Mouse (Mus musculus) intestine, embryonic 14.5 days (tissue): ENCODE results near the gene Engase. TPM values are rescaled to one million over a fixed set of nuclear protein-coding genes. Genes with fewer than 3 reads are reported as not detected.

ENCODE experiments used
- ATAC-seq: fragments of 200-750 bp; cut with Nextera tagmentation; replicated peaks from 2 replicates; pipeline ENCODE4 v1.8.0; 2017; ENCODE audit warnings: low read depth, moderate number of reproducible peaks, moderate TSS enrichment, moderate library complexity; ENCODE audit not compliant: low FRiP score, low TSS enrichment
- DNase-seq: peaks from one replicate; pipeline ENCODE4 v3.0.0-alpha.2; 2018; ENCODE audit warnings: low spot score
- H3K27ac ChIP-seq: fragments of 300-500 bp; sonication (generic); 2 replicates; pipeline ENCODE4 v1.5.1; 2014; ENCODE audit warnings: low read depth, mild to moderate bottlenecking, control low read depth
- H3K27me3 ChIP-seq: fragments of 300-500 bp; sonication (generic); replicated peaks from 2 replicates; pipeline ENCODE4 v1.6.1; 2014; ENCODE audit warnings: low read length, control low read depth; ENCODE audit not compliant: control insufficient read depth, insufficient read depth
- H3K36me3 ChIP-seq: fragments of 300-500 bp; sonication (generic); 2 replicates; pipeline ENCODE4 v1.6.1; 2014; ENCODE audit warnings: low read length, control low read depth; ENCODE audit not compliant: control insufficient read depth, insufficient read depth
- H3K4me1 ChIP-seq: fragments of 300-500 bp; sonication (generic); replicated peaks from 2 replicates; pipeline ENCODE4 v1.6.1; 2014; ENCODE audit warnings: low read length, control low read depth, mixed read lengths; ENCODE audit not compliant: control insufficient read depth, insufficient read depth
- H3K4me2 ChIP-seq: fragments of 300-500 bp; sonication (generic); 2 replicates; pipeline ENCODE4 v1.6.1; 2014; ENCODE audit warnings: low read length
- H3K4me3 ChIP-seq: fragments of 300-500 bp; sonication (generic); 2 replicates; pipeline ENCODE4 v1.5.1; 2014; ENCODE audit warnings: low read depth, low read length, control low read depth, mixed read lengths
- H3K9ac ChIP-seq: fragments of 300-500 bp; sonication (generic); 2 replicates; pipeline ENCODE4 v1.6.1; 2014; ENCODE audit warnings: mild to moderate bottlenecking, low read length
- H3K9me3 ChIP-seq: fragments of 300-500 bp; sonication (generic); 2 replicates; pipeline ENCODE4 v1.6.1; 2016; ENCODE audit warnings: low read length, control low read depth; ENCODE audit not compliant: control insufficient read depth
- WGBS: fragments of 180-500 bp; shearing (Covaris S2); extraction: QIAGEN DNeasy Blood & Tissue Kit; methylation state at CpG from one replicate; pipeline ENCODE4 v1.1.7; 2014; 5-methylcytosine and 5-hydroxymethylcytosine counted together
- polyA plus RNA-seq: library from polyadenylated mRNA; unstranded; fragments of >200 nt; fragmentation: Nextera tagmentation; extraction: Ambion mirVana; gene quantifications from 2 replicates; pipeline ENCODE4 v1.2.1, GENCODE M21; 2014

Engase gene
- polyA plus RNA-seq, 1 experiment from 2014 or later = 11.9 TPM

- Histone ChIP-seq H3K27ac (no peak overlapping the region), H3K4me1 (no peaks in the 10 kb centered on the region), H3K4me3 (no peak overlapping the region), H3K4me2 (no peak overlapping the region), H3K36me3 (no peaks in the 10 kb centered on the region), H3K9me3 (no peaks in the 10 kb centered on the region), H3K9ac (no peak overlapping the region), H3K27me3 (no peaks in the 10 kb centered on the region)
- ATAC-seq (no peak), DNase-seq (no peak)
- 72% methylated on average over 7 of the region's 7 CpGs for WGBS
These were observed 42.1 kb downstream of the Engase start for GRCm38 (mm10) chr11:118518743-118519142.

- Histone ChIP-seq H3K9me3 (no peaks in the 10 kb centered on the region), H3K27me3 (no peaks in the 10 kb centered on the region), H3K4me3 (no peak overlapping the region), H3K36me3 (no peaks in the 10 kb centered on the region), H3K27ac (no peak overlapping the region), H3K4me2 (no peak overlapping the region), H3K4me1 (no peaks in the 10 kb centered on the region), H3K9ac (no peak overlapping the region)
- ATAC-seq = no peak
- WGBS = 54% methylated on average over 5 of the region's 5 CpGs
- no peak for DNase-seq
These were observed 43.6 kb downstream of the Engase start for GRCm38 (mm10) chr11:118520251-118520650.

GRCm38 (mm10) chr11:118520932-118521331 lies 44.3 kb downstream of the Engase start:
- Histone ChIP-seq H3K9me3 (no peaks in the 10 kb centered on the region), H3K4me2 (no peak overlapping the region), H3K27me3 (no peaks in the 10 kb centered on the region), H3K4me3 (no peak overlapping the region), H3K9ac (no peak overlapping the region), H3K27ac (no peak overlapping the region), H3K36me3 (no peaks in the 10 kb centered on the region), H3K4me1 (no peaks in the 10 kb centered on the region)
- DNase-seq (no peak), ATAC-seq (no peak)
- 76% methylated on average over 2 of the region's 2 CpGs for WGBS

GRCm38 (mm10) chr11:118523496-118524145 lies 47.0 kb downstream of the Engase start:
- H3K9ac ChIP-seq = no peak overlapping the region
- no peaks in the 10 kb centered on the region for H3K9me3 ChIP-seq
- no peak overlapping the region for H3K27ac ChIP-seq
- DNase-seq (no peak), ATAC-seq (no peak)
- WGBS = 84% methylated on average over 4 of the region's 4 CpGs
- no peak overlapping the region for H3K4me3 ChIP-seq
- no peaks in the 10 kb centered on the region for H3K27me3 ChIP-seq
- H3K4me2 ChIP-seq = no peak overlapping the region
- no peaks in the 10 kb centered on the region for H3K36me3 ChIP-seq
- no peaks in the 10 kb centered on the region for H3K4me1 ChIP-seq

GRCm38 (mm10) chr11:118525059-118525458 lies 48.4 kb downstream of the Engase start:
- Histone ChIP-seq H3K27me3 (no peaks in the 10 kb centered on the region), H3K4me1 (no peaks in the 10 kb centered on the region), H3K4me3 (no peak overlapping the region), H3K9ac (no peak overlapping the region), H3K4me2 (no peak overlapping the region), H3K27ac (no peak overlapping the region), H3K9me3 (no peaks in the 10 kb centered on the region), H3K36me3 (no peaks in the 10 kb centered on the region)
- ATAC-seq (no peak), DNase-seq (no peak)
- 34% methylated on average over 11 of the region's 11 CpGs for WGBS

- no peak for ATAC-seq
These were observed 52.1 kb downstream of the Engase start for GRCm38 (mm10) chr11:118528761-118529160.

GRCm38 (mm10) chr11:118530313-118530712 lies 53.7 kb downstream of the Engase start:
- Histone ChIP-seq H3K36me3 (no peaks in the 10 kb centered on the region), H3K27me3 (no peaks in the 10 kb centered on the region), H3K27ac (no peak overlapping the region), H3K4me2 (no peak overlapping the region), H3K9me3 (no peaks in the 10 kb centered on the region), H3K4me1 (no peaks in the 10 kb centered on the region), H3K9ac (no peak overlapping the region), H3K4me3 (no peak overlapping the region)
- no peak for DNase-seq
- ATAC-seq = no peak
- WGBS = 72% methylated on average over 8 of the region's 8 CpGs

More at GRCm38 (mm10) chr11:118528761-118529160, 52.1 kb downstream of the Engase start:
- no peak for DNase-seq
- no peak overlapping the region for H3K4me2 ChIP-seq
- no peak overlapping the region for H3K27ac ChIP-seq
- no peaks in the 10 kb centered on the region for H3K4me1 ChIP-seq
- WGBS = 84% methylated on average over 9 of the region's 9 CpGs
- no peak overlapping the region for H3K9ac ChIP-seq
- no peak overlapping the region for H3K4me3 ChIP-seq
- H3K9me3 ChIP-seq = no peaks in the 10 kb centered on the region
- no peaks in the 10 kb centered on the region for H3K27me3 ChIP-seq
- no peaks in the 10 kb centered on the region for H3K36me3 ChIP-seq

- Histone ChIP-seq H3K9ac (no peak overlapping the region), H3K27ac (no peak overlapping the region), H3K4me2 (no peak overlapping the region), H3K36me3 (no peaks in the 10 kb centered on the region), H3K27me3 (no peaks in the 10 kb centered on the region), H3K4me1 (no peaks in the 10 kb centered on the region), H3K4me3 (no peak overlapping the region), H3K9me3 (no peaks in the 10 kb centered on the region)
- no peak for ATAC-seq
- 38% methylated on average over 18 of the region's 18 CpGs for WGBS
- DNase-seq = peak; percentile 71
These were observed 57.9 kb downstream of the Engase start for GRCm38 (mm10) chr11:118534382-118535092.

- H3K4me2 ChIP-seq = no peak overlapping the region
- H3K9me3 ChIP-seq = no peaks in the 10 kb centered on the region
- no peaks in the 10 kb centered on the region for H3K27me3 ChIP-seq
- no peak overlapping the region for H3K9ac ChIP-seq
- no peak overlapping the region for H3K27ac ChIP-seq
- no peak overlapping the region for H3K4me3 ChIP-seq
- ATAC-seq = no peak
- no peaks in the 10 kb centered on the region for H3K36me3 ChIP-seq
- 85% methylated on average over 11 of the region's 11 CpGs for WGBS
- no peaks in the 10 kb centered on the region for H3K4me1 ChIP-seq
- no peak for DNase-seq
These were observed 61.4 kb downstream of the Engase start for GRCm38 (mm10) chr11:118538008-118538407.
